Mouse (Mus musculus): ENCODE data around the gene Naa10.

Gene Naa10

DNA sequence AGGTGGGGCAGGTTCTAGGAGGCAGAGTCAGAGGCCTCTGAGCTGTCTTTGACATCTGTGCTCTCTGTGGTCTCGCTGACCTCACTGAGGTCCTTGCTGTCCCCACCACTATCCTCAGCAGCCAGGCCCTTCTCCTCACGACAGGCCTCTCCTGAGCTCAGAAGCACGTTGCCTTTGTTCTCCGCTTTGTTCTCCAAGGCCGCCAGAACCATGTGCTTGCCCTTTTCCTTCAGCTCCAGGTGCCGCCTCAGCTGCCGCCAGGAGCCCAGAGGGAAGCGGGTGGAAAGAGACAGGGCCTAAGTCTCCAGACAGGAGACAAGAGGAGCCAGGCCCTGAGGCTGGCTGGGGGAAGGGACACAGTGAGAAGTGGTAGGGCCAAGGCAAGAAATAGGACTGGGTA lies 4.8 kb downstream of the Naa10 start:
- in situ Hi-C loops (cut with MboI; ENCODE audit: low sequenced_read_pairs) = no loop called here

DNA sequence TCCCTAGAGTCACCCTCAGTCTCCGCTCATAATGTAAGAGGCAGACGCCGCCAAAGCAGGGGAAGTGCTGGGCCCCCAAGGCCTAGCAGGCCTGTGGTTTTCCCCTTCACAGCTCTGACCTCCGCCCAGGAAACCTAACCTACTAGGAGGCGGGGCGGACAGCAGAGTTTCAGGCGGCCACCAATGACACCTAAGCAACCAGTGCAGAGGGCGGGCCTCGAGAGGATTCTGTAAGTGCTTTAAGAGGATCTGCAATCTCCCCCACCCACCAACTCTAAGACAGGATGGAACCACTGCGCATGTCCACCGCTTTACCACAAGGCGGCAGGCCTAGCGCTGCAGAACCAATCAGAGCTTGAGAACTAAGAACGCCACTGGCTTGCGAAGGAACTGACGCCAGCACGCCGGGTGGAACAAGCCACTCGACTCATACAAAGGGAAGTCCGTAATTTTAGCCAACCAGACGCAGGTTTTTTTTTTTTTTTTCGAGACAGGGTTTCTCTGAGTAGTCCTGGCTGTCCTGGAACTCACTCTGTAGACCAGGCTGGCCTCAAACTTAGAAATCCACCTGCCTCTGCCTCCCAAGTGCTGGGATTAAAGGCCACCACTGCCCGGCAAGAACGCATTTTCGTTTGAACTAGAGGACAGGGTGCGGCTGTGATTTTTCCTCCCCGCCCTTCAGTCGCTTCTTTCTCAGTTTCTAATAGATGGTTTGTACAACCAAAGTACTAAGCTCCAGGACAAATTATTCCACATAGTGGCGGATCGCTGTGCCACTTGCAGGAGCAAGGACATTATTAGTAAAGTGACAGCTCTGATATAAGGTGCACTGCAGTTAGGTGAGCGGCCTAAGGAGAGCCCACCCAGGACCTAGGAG lies 6.7 kb downstream of the Naa10 start:
- in situ Hi-C loops (cut with MboI; ENCODE audit: low sequenced_read_pairs) = no loop called here

DNA sequence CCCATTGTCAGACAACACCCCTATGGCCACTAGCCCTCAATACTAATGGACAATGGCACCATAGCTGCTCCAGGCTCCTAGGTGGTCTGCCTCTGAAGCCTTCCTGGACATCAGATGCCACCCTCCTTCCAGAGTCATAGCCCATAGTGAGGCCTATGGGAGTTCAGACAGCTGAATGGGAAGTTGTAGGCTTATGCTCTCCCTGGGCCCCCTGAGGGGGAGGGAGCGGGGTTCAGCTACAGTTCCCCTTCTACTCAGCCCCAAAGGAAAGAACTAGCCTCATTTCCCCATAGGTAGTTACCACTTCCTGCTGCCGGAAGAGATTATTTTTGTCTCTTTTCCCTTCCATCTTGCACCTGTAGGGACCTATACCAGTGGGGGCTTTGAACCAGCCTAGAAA lies 10.2 kb downstream of the Naa10 start:
- in situ Hi-C loops (cut with MboI; ENCODE audit: low sequenced_read_pairs) = no loop called here

DNA sequence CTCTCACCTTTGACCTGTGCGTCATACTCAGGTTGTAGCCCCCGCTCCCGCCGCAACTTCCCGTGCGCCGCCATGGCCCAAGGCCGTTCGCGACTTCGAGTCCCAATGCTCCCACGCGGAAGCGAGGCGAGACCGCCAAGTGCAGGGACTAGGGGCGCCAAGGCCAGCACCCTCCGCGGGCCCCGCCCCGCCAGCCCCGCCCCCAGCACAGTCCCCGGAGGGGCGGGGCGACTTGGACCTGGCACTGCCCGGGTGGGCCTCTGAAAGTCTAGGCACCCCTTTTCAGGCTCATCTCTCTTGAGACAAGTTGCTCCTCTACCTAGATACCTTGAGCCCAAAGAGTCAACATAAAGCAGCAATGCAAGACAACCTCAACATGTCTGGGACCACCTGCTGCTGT lies 10.6 kb downstream of the Naa10 start:
- in situ Hi-C loops (cut with MboI; ENCODE audit: low sequenced_read_pairs) = no loop called here

DNA sequence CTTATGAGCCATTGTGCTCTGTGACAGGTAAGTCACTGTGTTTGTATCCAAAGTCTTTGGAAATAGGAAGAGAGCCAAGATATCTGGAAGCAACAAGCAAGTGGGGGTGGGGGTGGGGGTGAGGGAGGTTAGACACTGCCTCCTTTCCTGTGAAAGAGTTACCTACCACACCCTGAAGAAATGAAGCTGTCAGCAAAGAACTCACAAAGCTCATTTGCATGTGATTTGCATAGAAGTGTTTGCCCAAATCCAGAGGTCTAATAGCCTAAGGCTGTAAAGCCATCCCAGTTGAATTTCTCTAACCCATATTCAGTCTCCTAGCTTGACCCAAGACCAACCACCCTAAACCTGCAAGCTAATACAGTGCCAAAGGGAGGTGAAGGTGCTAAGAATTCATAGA lies 11.3 kb downstream of the Naa10 start:
- in situ Hi-C loops (cut with MboI; ENCODE audit: low sequenced_read_pairs) = no loop called here

DNA sequence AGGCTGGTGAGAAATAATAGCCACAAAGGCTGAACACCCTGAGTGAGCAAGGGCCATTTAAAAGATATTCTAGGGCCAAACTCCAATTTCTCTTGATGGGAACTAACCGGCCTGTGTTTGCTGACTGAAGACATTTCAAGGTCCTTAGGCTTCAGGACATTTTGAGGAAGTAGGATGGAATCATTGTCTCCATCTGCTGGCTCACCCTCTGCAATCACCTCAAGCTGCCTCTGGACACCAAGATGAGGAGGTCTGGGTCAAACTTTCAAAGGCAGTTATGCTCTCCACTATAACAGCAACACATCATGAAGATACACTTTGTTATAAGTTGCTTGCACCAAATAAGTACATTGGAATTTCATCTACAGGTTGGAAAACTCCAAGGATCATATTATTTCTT lies 11.7 kb downstream of the Naa10 start:
- in situ Hi-C loops (cut with MboI; ENCODE audit: low sequenced_read_pairs) = no loop called here

DNA sequence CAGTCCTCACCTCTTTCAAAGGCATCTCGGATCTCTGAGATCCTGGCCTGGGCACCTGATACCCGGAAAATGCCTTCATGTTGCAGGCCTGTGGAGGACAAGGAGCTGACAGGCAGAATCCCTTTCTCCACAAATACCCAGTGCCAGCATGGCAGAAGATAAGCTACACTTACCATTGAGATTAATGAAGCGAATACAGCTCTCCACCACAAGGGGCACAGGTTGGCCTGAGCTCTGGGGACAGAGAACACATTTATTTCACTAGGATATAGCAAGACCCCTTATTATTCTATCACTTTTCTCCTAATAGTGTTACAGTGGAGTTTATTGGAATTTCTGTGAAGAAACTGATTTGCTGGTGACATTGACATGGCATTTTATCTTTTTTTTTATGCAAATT lies 23.8 kb downstream of the Naa10 start:
- in situ Hi-C loops (cut with MboI; ENCODE audit: low sequenced_read_pairs) = no loop called here

DNA sequence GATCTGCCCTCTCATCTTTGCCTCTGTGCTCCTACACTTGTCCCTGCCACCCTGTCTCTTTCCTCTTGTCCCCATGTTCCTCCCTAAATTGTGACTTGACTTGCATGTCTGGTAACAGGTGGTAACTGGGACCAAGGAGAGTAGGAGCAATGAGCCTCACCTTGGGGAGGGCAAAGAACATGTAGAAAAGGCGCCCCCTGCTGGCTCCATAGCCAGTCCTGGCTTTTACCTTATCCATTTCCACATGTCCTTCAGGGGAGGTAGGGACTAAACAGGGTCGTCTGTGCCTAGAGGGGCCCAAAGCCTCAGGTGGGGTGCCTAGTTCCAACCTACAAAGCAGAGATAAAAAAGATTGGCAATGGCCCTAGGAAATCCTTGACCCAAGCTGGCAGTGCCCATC lies 26.0 kb downstream of the Naa10 start, which contains the start of gene L1cam:
TSS of gene L1cam (minus strand) at position 387 of the 400 bp plus-strand sequence.
- in situ Hi-C loops (cut with MboI; ENCODE audit: low sequenced_read_pairs) = no loop called here

DNA sequence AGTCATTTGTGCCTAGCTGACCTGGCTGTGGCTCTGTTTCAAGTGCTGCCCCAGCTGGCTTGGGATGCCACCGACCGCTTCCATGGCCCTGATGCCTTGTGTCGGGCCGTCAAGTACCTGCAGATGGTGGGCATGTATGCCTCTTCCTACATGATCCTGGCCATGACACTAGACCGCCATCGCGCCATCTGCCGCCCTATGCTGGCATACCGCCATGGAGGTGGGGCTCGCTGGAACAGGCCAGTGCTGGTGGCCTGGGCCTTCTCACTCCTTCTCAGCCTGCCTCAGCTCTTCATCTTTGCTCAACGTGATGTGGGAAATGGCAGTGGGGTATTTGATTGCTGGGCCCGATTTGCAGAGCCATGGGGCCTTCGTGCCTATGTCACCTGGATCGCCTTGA lies 28.9 kb downstream of the Naa10 start:
- in situ Hi-C loops (cut with MboI; ENCODE audit: low sequenced_read_pairs) = no loop called here

DNA sequence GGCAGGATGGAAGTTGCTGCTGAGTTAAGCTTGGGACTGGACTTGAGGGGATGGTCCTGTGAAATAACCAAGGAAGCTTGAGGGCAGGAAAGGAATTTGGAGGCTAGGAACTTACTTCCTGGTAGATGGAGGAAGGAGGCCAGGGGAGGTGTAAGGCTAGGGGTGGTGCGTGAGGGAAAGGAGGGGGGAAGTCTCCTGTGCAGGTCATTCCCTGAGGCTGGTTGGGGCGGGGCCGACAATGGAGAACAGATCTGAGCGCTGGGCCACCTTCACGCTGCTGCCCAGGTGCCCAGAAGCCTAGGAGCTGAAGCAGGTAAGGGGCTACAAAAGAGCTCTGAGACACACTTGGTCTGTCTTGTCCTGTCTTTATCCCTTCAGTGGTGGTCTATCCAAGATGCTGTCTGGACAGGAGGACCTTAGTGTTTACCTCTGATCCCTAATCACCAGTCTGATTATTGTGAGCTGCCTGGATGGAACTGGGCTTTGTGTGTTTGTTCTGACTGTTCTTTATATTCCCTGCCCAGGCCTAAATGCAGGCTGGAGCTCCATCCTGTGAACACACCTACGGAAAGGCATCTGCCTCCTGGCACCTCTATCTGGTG lies 30.1 kb downstream of the Naa10 start, which contains the start of gene Avpr2:
TSS of gene Avpr2 (plus strand) at position 552 of the 602 bp plus-strand sequence.
- in situ Hi-C loops (cut with MboI; ENCODE audit: low sequenced_read_pairs) = no loop called here

DNA sequence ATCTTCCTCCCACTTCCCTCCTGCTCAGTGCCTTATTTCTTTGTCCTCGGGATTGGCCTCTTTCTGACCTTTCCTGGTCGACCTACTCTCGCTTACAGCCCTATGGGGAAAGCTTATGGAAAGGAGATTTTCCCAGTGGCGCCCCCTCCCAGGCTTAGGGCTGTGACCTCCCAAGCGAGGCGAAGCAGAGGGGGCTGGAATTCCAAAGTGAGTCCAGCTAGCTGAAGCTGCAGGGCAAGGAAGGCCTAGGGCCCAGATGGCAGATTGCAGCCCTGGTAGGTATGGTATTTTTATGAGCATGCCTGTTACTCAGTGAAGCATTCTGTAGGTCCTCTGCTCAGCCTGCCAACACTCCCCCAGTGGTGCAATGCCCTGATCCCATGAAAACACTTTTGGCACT lies 40.3 kb downstream of the Naa10 start:
- in situ Hi-C loops (cut with MboI; ENCODE audit: low sequenced_read_pairs) = no loop called here

DNA sequence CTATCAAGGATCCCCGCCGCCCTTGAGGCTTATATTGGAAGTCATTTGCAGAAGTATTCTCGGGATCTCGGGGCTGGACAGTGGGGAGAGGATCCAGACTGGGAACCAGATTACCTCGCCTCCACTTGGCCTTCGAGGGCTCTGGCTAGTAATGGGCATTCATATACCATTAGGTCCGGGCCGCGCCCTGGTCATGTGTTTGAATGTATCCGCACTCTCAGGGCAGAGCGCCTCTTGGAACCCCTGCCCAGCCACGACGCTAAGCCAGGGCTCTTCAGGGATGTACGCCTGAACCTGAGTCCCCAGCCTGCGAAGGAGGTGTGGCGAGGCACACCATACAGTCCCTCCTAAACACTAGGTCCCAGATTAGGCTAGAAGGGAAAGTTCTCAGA lies 40.7 kb downstream of the Naa10 start:
- in situ Hi-C loops (cut with MboI; ENCODE audit: low sequenced_read_pairs) = no loop called here

DNA sequence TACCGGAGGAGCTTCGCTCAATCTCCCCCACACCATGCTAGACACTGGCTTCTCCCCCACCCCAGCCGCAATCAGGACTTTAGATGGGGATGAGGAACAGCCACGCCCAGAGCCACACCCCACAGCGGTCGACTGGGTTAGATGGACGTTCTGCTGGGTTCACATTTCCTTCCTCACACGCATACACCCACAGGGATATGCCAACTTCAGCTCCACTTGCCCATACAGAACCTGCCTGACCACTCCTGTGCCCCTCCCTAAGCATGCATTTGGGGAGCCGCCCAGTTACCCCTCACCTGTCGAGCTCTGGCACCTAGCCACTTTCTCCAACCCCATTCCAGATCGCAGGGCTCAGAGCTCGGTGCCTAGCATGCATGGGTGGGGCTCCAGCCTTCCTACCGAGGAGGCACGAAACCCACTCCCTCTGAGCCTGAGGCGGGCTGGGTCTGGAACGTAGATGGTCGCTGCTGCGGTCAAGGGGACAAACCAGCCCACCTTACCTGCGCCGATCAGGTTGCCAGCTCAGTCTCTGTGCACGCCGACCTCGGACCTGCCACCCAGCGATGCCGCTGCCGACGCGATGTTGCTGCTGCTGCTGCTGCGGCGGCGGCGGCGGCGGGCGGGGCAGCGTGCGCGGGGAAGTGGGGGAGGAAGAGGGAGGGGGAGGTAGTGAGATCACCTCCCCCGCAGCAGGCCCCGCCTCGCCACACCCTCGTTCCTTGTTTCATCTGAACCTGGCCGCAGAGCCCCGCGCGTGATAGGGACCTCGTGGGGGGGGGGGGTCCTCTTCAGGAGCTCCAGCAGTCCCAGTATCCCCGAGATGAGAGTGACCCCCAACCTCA lies 41.3 kb downstream of the Naa10 start:
- in situ Hi-C loops (cut with MboI; ENCODE audit: low sequenced_read_pairs) = no loop called here

DNA sequence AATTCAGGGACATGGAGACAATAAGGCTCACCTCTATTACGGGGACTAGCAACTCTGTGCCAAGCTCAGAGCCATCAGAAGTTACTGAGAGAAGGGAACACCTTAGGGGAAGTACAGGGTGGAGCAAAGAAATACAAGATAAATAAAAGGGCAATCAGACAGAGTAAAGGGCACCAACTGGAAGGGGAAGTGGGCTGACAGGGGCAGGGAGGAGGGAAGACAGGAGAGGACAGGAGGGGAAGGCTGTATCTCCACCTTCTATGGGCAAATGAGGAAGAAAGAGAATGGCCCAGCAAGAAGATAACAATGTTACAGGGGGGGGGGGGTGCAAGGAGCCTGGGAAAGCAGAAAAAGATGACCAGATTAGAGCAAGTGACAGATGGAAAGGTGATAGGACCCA lies 44.7 kb downstream of the Naa10 start:
- in situ Hi-C loops (cut with MboI; ENCODE audit: low sequenced_read_pairs) = no loop called here

DNA sequence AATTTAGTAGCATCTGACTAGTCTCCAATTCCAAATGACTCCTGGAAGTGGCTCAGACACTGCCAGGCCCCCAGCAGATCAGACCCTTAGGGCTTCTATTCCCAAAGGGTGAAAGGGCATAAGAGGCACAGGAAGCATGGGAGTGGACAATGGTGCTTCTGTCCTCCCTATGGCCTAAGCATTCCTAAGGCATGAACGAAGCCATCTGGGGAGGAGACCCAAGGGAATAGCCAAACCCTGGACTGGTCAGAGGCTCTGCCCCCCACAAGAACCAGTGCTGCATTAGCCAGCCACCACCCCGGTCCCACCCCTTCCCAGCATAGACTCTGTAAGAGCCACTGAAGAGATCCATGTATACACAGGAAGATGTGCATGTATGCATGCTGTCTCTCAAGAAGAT lies 45.9 kb downstream of the Naa10 start:
- in situ Hi-C loops (cut with MboI; ENCODE audit: low sequenced_read_pairs) = no loop called here

DNA sequence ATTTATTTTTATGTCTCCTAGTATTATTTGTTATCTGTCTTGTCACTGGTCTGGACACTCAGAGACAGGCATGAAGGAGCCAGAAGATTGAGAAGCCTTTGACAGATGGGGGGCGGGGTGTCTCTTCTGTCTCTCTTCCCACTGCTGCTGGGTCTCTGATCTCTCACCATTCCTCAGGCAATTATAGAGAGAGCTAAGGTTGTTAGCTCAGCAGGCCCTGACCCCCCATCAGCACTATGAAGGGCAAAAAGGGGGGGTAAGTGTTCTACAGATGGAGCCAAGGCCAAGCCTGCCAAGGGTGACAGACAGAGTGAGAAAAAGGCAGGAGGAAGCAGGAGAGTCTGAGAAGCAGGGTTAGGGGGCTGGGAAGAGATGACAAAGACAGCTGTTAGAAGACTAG lies 49.8 kb downstream of the Naa10 start:
- in situ Hi-C loops (cut with MboI; ENCODE audit: low sequenced_read_pairs) = no loop called here

DNA sequence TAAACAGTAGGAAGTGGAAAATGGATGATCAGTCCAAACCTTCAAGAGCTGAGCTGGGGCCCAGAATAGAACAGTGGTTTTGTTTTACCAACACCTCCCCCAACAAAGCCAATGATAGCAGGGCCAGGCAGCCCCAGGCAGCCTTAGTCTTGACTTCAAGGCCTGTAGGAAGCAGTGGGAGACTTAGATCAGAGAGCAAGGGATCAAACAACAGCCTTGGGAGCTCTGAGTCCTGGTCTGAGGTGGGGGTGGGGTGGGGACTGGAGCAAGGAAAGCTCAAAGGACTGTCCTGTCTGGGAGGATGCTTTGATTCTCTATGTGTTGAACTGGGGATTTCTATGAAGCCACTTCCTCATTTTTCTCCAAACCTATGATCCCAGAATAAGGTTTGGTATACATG lies 50.3 kb downstream of the Naa10 start:
- in situ Hi-C loops (cut with MboI; ENCODE audit: low sequenced_read_pairs) = no loop called here

DNA sequence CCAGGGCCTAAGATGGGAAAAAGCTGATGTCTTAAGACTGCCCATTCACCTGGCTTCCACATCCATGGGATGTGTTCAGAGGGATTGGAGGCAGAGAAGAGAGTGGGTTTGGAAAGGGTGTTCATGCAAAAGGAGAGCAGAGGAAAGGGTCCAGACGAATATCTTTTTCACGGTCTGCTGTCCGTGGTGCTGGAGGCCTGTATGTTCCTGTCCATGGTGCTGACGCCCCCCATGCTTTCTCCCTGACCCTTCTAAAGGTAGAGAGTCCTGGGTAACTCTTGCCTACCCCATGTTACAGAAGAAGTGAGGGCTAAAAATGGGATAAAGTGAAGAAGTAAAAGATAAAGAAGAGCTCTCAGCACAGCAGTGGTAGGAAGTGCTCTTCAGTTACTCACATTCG lies 52.4 kb downstream of the Naa10 start:
- in situ Hi-C loops (cut with MboI; ENCODE audit: low sequenced_read_pairs) = no loop called here

DNA sequence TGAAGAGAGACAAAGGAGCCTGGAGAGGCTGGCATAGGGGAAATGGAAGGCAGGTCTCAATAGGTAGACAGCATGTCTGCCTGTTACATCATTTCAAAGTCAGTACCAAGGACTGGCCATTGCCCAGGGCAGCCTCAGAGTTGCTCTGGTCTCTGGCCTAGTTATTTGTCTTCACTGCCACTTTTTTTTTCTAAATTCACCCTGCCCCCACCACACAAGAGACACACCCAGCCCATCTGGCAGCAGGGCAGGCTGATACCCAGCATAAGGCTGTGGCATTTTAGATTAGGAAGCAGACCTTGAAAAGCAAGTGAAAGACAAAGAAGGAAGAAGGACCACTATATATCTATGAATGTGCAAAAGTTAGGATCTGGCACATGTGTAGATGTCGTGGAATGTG lies 53.9 kb downstream of the Naa10 start:
- in situ Hi-C loops (cut with MboI; ENCODE audit: low sequenced_read_pairs) = no loop called here

DNA sequence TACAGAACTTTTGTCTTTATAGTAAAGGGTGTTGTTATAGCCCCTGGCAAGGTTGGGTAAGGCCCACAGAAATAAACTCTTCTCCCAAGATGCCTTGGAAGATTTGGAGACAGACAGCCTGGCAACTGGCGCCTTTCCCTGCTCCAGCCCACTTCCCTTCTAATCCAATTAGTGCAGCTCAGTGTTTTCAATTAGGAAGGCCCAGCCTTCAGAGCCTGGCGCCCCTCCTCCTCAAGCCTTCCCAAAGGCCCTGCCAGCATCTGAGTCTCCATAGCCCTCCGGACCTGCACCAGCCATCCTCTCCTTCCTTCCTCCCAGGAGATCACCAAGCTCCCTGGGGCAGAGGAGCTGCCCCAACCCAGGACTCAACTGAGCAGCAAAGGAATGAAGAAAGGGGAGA lies 54.5 kb downstream of the Naa10 start:
- in situ Hi-C loops (cut with MboI; ENCODE audit: low sequenced_read_pairs) = no loop called here

Data from CH12F3 (cell line).